Mouse (Mus musculus) olfactory bulb, adult 2 months (tissue): ENCODE measurements around the gene Ttll8.

Experiments used
- CTCF ChIP-seq: fragments of 200-500 bp; IDR thresholded peaks from 2 replicates; pipeline ENCODE4 v1.5.1; 2012; ENCODE audit warnings: low read depth, mild to moderate bottlenecking, low read length, moderate library complexity; ENCODE audit not compliant: insufficient read depth
- POLR2A ChIP-seq: fragments of 200-500 bp; IDR thresholded peaks from 2 replicates; pipeline ENCODE4 v1.6.1; 2012; ENCODE audit warnings: mild to moderate bottlenecking, low read depth, low read length, moderate library complexity; ENCODE audit not compliant: insufficient read depth

DNA sequence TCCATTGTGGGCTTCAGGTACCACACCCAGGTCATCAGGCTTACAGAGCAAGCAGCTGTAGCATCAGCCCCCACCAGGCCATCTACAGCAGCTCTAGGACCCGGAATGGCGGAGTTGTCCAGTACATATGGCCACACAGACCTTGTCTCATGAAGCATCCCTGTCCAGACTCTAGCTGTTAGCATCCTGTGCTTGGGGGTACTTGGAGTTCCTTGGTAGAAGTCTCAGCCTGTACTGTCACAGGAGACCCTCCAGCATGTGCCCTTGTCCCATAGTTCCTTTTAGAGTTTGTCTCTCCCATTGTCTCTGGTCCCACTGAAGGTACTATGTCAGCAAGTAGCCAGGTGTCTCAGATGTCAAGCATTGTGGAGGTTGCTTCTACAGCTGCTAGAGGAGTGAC lies 104.6 kb downstream of the Ttll8 start:
- TF ChIP-seq CTCF, result no peak
- TF ChIP-seq POLR2A, result no peak
